In the genomic region with DNA sequence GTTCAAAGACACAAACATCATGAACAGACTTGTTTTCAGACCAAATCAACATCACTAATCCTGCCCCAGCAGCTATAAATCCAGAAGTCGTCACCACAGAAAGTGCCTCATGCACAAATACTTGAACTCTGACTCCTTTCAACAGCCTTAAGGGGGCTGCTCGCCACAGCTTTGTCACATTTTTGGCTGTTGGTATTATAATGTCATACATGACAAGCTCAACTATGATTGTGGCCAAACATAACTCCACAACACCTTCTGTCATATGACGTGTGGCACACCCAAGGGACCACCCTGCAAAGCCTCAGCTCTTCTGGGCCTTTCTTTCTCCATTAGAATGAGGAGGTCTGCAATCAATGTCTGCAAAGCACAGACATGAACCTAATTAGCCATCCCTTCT, we compare ENCODE assay signal across 13 mouse cellular contexts.
"Had no signal": no experiment of that assay in that cellular context is flagged by ENCODE, and none has a peak within 500 bp of the region (broad histone marks: within the 10 kb centered on the region; RNA-seq: fewer than 3 reads in every experiment).

No protein-coding gene starts in this region.

- H3K9me3 ChIP-seq: limb, embryonic 15.5 days; liver, embryonic 12.5 days; midbrain, embryonic 10.5 days; neural tube, embryonic 15.5 days had no signal

- DNase-seq: kidney, adult 11 months; kidney, adult 9 months; kidney, postnatal 4 days; left cerebral cortex, postnatal 4 days; right cerebral cortex, adult 18-20 months; right cerebral cortex, postnatal 25 days; thymus, postnatal 36 days had no signal

- H3K27me3 ChIP-seq: liver, embryonic 12.5 days; neural tube, embryonic 15.5 days had no signal

- H3K36me3 ChIP-seq: limb, embryonic 15.5 days; liver, embryonic 12.5 days; midbrain, embryonic 10.5 days; neural tube, embryonic 15.5 days had no signal

- H3K27ac ChIP-seq: kidney, postnatal 0 days; limb, embryonic 15.5 days; liver, embryonic 12.5 days; midbrain, embryonic 10.5 days; neural tube, embryonic 15.5 days had no signal

- H3K4me1 ChIP-seq: liver, embryonic 12.5 days had no signal

- H3K4me3 ChIP-seq: limb, embryonic 15.5 days; liver, embryonic 12.5 days; midbrain, embryonic 10.5 days; neural tube, embryonic 15.5 days had no signal

- H3K4me2 ChIP-seq: limb, embryonic 15.5 days; liver, embryonic 12.5 days; neural tube, embryonic 15.5 days had no signal

- H3K9ac ChIP-seq: limb, embryonic 15.5 days; liver, embryonic 12.5 days; neural tube, embryonic 15.5 days had no signal

- ATAC-seq: liver, embryonic 12.5 days; midbrain, embryonic 16.5 days had no signal
